Mouse (Mus musculus) ES-E14 (cell line): ENCODE results near the gene 4933430I17Rik. TPM values are rescaled to one million over a fixed set of nuclear protein-coding genes. Genes with fewer than 3 reads are reported as not detected.

Experiments used
- DNase-seq: peaks from one replicate; pipeline ENCODE4 v3.0.0-alpha.2; 2013; ENCODE audit warnings: low read depth, low spot score
- H3K27ac ChIP-seq: 2 replicates; pipeline ENCODE4 v1.5.1; 2012; ENCODE audit warnings: low read depth, mild to moderate bottlenecking, low read length, moderate library complexity, mixed read lengths; ENCODE audit not compliant: poor library complexity, insufficient read depth, severe bottlenecking
- H3K36me3 ChIP-seq: 2 replicates; pipeline ENCODE4 v1.6.1; 2012; ENCODE audit warnings: mild to moderate bottlenecking, low read length, moderate library complexity, mixed read lengths; ENCODE audit not compliant: control insufficient read depth, poor library complexity, insufficient read depth, severe bottlenecking
- H3K4me1 ChIP-seq, 2 experiments: fragments of 150-350 bp in 1 of 2; sonication (generic) in 1 of 2; 2 replicates each; pipeline ENCODE4 v1.6.1; 2012; ENCODE audit warnings: low read length in 2 of 2, mild to moderate bottlenecking in 1 of 2, mixed read lengths in 1 of 2; ENCODE audit not compliant: control insufficient read depth in 2 of 2, insufficient read depth in 2 of 2, poor library complexity in 1 of 2
- H3K4me3 ChIP-seq, 2 experiments: fragments of 150-350 bp in 1 of 2; sonication (generic) in 1 of 2; 2 replicates each; pipeline ENCODE4 v1.5.1; 2012; ENCODE audit warnings: low read length in 2 of 2, low read depth in 1 of 2, mild to moderate bottlenecking in 1 of 2, mixed read lengths in 1 of 2; ENCODE audit not compliant: insufficient read depth in 1 of 2, poor library complexity in 1 of 2, severe bottlenecking in 1 of 2
- H3K9ac ChIP-seq: 2 replicates; pipeline ENCODE4 v1.6.1; 2012; ENCODE audit warnings: low read depth, mild to moderate bottlenecking, low read length, mixed read lengths; ENCODE audit not compliant: poor library complexity, insufficient read depth, severe bottlenecking
- H3K9me3 ChIP-seq: fragments of 150-350 bp; sonication (generic); 2 replicates; pipeline ENCODE4 v1.6.1; 2012; ENCODE audit warnings: low read depth, mild to moderate bottlenecking, low read length; ENCODE audit not compliant: control insufficient read depth, insufficient read depth
- CHD2 ChIP-seq: IDR thresholded peaks from 2 replicates; pipeline ENCODE4 v1.6.1; 2014; ENCODE audit warnings: mild to moderate bottlenecking, low read depth, low read length, inconsistent platforms
- HCFC1 ChIP-seq: IDR thresholded peaks from 2 replicates; pipeline ENCODE4 v1.6.1; 2012; ENCODE audit warnings: low read length, inconsistent platforms, borderline replicate concordance; ENCODE audit not compliant: insufficient read depth
- MAFK ChIP-seq: IDR thresholded peaks from 2 replicates; pipeline ENCODE4 v1.6.1; 2014; ENCODE audit warnings: mild to moderate bottlenecking, low read depth, low read length, inconsistent platforms; ENCODE audit not compliant: insufficient read depth
- ZC3H11A ChIP-seq: IDR thresholded peaks from 2 replicates; pipeline ENCODE4 v1.6.1; 2012; ENCODE audit warnings: low read depth, mild to moderate bottlenecking, inconsistent platforms, low read length, borderline replicate concordance
- ZNF384 ChIP-seq: IDR thresholded peaks from 2 replicates; pipeline ENCODE4 v1.6.1; 2012; ENCODE audit warnings: low read depth, low read length, inconsistent platforms
- in situ Hi-C, 2 experiments: fragments of 600-800 bp; cut with MboI; formaldehyde crosslinking; loops; one replicate each; pipeline ENCODE4 v1.15.1; 2025; ENCODE audit warnings: low sequenced_read_pairs in 2 of 2, inconsistent platforms in 1 of 2; ENCODE audit not compliant: unreplicated experiment in 2 of 2
- total RNA-seq: library from RNA; depleted of rRNA; stranded (reverse); fragments of 300-350 nt; gene quantifications from 2 replicates; pipeline ENCODE4 v1.2.3, GENCODE M21; 2012; rRNA removed

Gene 4933430I17Rik
- total RNA-seq, 1 experiment = 0.27 TPM

- no peak for DNase-seq
- Histone ChIP-seq H3K9me3 (no peaks in the 10 kb centered on the region), H3K4me1 (0 out of 4 replicates have a peak, but pooled peaks cover 0 to 2% of the 10 kb centered on the region in 2 experiments), H3K36me3 (no peaks in the 10 kb centered on the region), H3K27ac (no peak overlapping the region), H3K9ac (no peak overlapping the region), H3K4me3 (no peak overlapping the region)
- in situ Hi-C loops = no loop called here
- TF ChIP-seq ZC3H11A (no peak), MAFK (no peak), ZNF384 (no peak), HCFC1 (no peak), CHD2 (no peak)
Observed at GRCm38 (mm10) chr4:62594442-62594841, 69.3 kb downstream of the 4933430I17Rik start.

DNA sequence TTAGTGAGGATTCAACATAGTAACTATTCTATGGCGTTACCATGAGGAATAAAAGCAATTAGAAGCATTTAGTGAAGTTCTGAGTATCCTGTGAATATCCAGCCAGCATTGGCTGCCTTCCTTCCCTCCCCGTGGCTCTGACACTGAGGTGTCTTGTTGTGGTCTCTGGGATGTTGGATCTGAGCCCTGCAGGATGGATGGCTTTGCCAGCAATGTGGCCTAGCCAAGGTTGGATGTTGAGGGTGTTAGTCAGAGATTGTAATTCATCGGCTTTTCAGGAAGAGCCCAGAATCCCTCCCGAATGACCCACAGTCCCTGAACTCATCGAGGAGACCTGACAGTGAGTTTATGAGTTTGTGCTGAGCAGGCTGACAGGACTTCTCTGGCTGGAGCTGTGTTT, 70.9 kb downstream of the 4933430I17Rik start:
- no peak for TF ChIP-seq CHD2
- TF ChIP-seq HCFC1 = no peak
- TF ChIP-seq ZC3H11A = no peak
- no peak for TF ChIP-seq ZNF384
- TF ChIP-seq MAFK = no peak
- in situ Hi-C loops = no loop called here

More for the DNA sequence above, 70.9 kb downstream of the 4933430I17Rik start:
- H3K27ac ChIP-seq = no peak overlapping the region
- H3K9me3 ChIP-seq = no peaks in the 10 kb centered on the region
- H3K4me1 ChIP-seq = 0 out of 4 replicates have a peak, but pooled peaks cover 0 to 2% of the 10 kb centered on the region in 2 experiments
- H3K9ac ChIP-seq = no peak overlapping the region
- H3K36me3 ChIP-seq = no peaks in the 10 kb centered on the region
- DNase-seq = no peak
- H3K4me3 ChIP-seq = no peak overlapping the region

Other genes starting within 250 kb of the 4933430I17Rik start
- 20.3 and 20.7 TPM in 2 replicates for gene Fkbp15, start 164.8 kb upstream of the 4933430I17Rik start, total RNA-seq
- 27.9 and 30.7 TPM in 2 replicates for gene Slc31a1, start 164.6 kb upstream of the 4933430I17Rik start, total RNA-seq
- gene Cdc26, start 116.7 kb upstream of the 4933430I17Rik start, total RNA-seq = 39.0 and 69.1 TPM in 2 replicates
- 27.6 and 32.6 TPM in 2 replicates for gene Prpf4, start 116.6 kb upstream of the 4933430I17Rik start, total RNA-seq
- gene Rnf183, start 90.1 kb upstream of the 4933430I17Rik start, total RNA-seq = 0.89 TPM in 1 of 2 replicates, not detected in the other
- 9.3 and 20.1 TPM in 2 replicates for gene Wdr31, start 54.5 kb upstream of the 4933430I17Rik start, total RNA-seq
- 8.9 and 12.9 TPM in 2 replicates for gene Bspry, start 45.3 kb upstream of the 4933430I17Rik start, total RNA-seq
- gene Hdhd3, start 21.9 kb upstream of the 4933430I17Rik start, total RNA-seq = 0.62 and 1.2 TPM in 2 replicates
- gene Alad, start 5.5 kb upstream of the 4933430I17Rik start, total RNA-seq = 26.3 and 27.9 TPM in 2 replicates
- gene Pole3, start 301 bp upstream of the 4933430I17Rik start, total RNA-seq = 23.5 and 32.1 TPM in 2 replicates
- 7.1 and 10.0 TPM in 2 replicates for gene Rgs3, start 34.5 kb downstream of the 4933430I17Rik start, total RNA-seq